Mouse (Mus musculus) midbrain, embryonic 11.5 days (tissue): ENCODE data around the gene Ptpn13. TPM values are rescaled to one million over a fixed set of nuclear protein-coding genes. Genes with fewer than 3 reads are reported as not detected.

Experiments
- ATAC-seq: fragments of 200-750 bp; cut with Nextera tagmentation; 2 replicates; pipeline ENCODE4 v1.8.0; 2017; ENCODE audit warnings: moderate TSS enrichment, moderate library complexity; ENCODE audit not compliant: low FRiP score
- DNase-seq: peaks from one replicate; pipeline ENCODE4 v3.0.0; 2015; ENCODE audit warnings: low spot score; ENCODE audit errors: missing footprints
- H3K27ac ChIP-seq: fragments of 300-500 bp; sonication (generic); 2 replicates; pipeline ENCODE4 v1.5.1; 2014; ENCODE audit warnings: low read depth, low read length
- H3K27me3 ChIP-seq: fragments of 300-500 bp; sonication (generic); 2 replicates; pipeline ENCODE4 v1.6.1; 2014; ENCODE audit warnings: mild to moderate bottlenecking, low read length, moderate library complexity, mixed read lengths; ENCODE audit not compliant: control insufficient read depth, insufficient read depth
- H3K36me3 ChIP-seq: fragments of 300-500 bp; sonication (generic); 2 replicates; pipeline ENCODE4 v1.6.1; 2014; ENCODE audit warnings: mild to moderate bottlenecking, low read length, moderate library complexity, mixed read lengths; ENCODE audit not compliant: control insufficient read depth, insufficient read depth
- H3K4me1 ChIP-seq: fragments of 300-500 bp; sonication (generic); 2 replicates; pipeline ENCODE4 v1.6.1; 2014; ENCODE audit warnings: low read length; ENCODE audit not compliant: control insufficient read depth, insufficient read depth
- H3K4me2 ChIP-seq: fragments of 300-500 bp; sonication (generic); 2 replicates; pipeline ENCODE4 v1.6.1; 2014; ENCODE audit warnings: mild to moderate bottlenecking, moderate library complexity
- H3K4me3 ChIP-seq: fragments of 300-500 bp; sonication (generic); 2 replicates; pipeline ENCODE4 v1.5.1; 2014; ENCODE audit warnings: low read depth, low read length
- H3K9ac ChIP-seq: fragments of 300-500 bp; sonication (generic); 2 replicates; pipeline ENCODE4 v1.6.1; 2014; ENCODE audit warnings: low read length
- H3K9me3 ChIP-seq: fragments of 300-500 bp; sonication (generic); 2 replicates; pipeline ENCODE4 v1.6.1; 2016; ENCODE audit warnings: low read length; ENCODE audit not compliant: control insufficient read depth
- WGBS: fragments of 180-500 bp; shearing (Covaris S2); extraction: QIAGEN DNeasy Blood & Tissue Kit; methylation state at CpG from one replicate; pipeline ENCODE4 v1.1.7; 2014; 5-methylcytosine and 5-hydroxymethylcytosine counted together
- polyA plus RNA-seq: library from polyadenylated mRNA; unstranded; fragments of >200 nt; fragmentation: Nextera tagmentation; extraction: Ambion mirVana; gene quantifications from 2 replicates; pipeline ENCODE4 v1.2.1, GENCODE M21; 2014

The Ptpn13 gene
- polyA plus RNA-seq: 15.0 and 18.1 TPM in 2 replicates

GRCm38 (mm10) chr5:103424678-103425319, at the start of gene Ptpn13:
TSS of gene Ptpn13 (plus strand) at chr5:103425192.
- peaks cover under 1% of the 10 kb centered on the region; the same call in 1 of the 2 replicates for H3K27me3 ChIP-seq
- peaks cover 23% of the 10 kb centered on the region for H3K4me1 ChIP-seq
- DNase-seq (peak; percentile 99), ATAC-seq (peak; percentile 98)
- peak within 1 kb of the TSS; percentile 54 for H3K4me2 ChIP-seq
- H3K9me3 ChIP-seq: no peaks in the 10 kb centered on the region
- peak within 1 kb of the TSS; percentile 79 for H3K9ac ChIP-seq
- WGBS: under 1% methylated on average over 51 of the region's 55 CpGs
- H3K36me3 ChIP-seq: no peaks in the 10 kb centered on the region
- peak within 1 kb of the TSS; percentile 60 for H3K4me3 ChIP-seq
- H3K27ac ChIP-seq: peak within 1 kb of the TSS; percentile 80

GRCm38 (mm10) chr5:103375226-103375625, 49.8 kb upstream of the Ptpn13 start:
- Histone ChIP-seq H3K9ac (no peak overlapping the region), H3K4me3 (no peak overlapping the region), H3K27me3 (no peaks in the 10 kb centered on the region), H3K9me3 (no peaks in the 10 kb centered on the region), H3K4me1 (no peaks in the 10 kb centered on the region), H3K4me2 (no peak overlapping the region), H3K27ac (no peak overlapping the region), H3K36me3 (no peaks in the 10 kb centered on the region)
- DNase-seq (peak; percentile 57), ATAC-seq (no peak)
- 92% methylated on average over 9 of the region's 9 CpGs for WGBS

GRCm38 (mm10) chr5:103376354-103377295, 48.4 kb upstream of the Ptpn13 start:
- no peak overlapping the region for H3K9ac ChIP-seq
- no peak overlapping the region for H3K4me3 ChIP-seq
- no peaks in the 10 kb centered on the region for H3K36me3 ChIP-seq
- no peak for ATAC-seq
- H3K27me3 ChIP-seq: no peaks in the 10 kb centered on the region
- WGBS: 69% methylated on average over 17 of the region's 17 CpGs
- H3K27ac ChIP-seq: no peak overlapping the region
- H3K4me2 ChIP-seq: no peak overlapping the region
- DNase-seq: peak; percentile 80
- H3K9me3 ChIP-seq: no peaks in the 10 kb centered on the region
- H3K4me1 ChIP-seq: peaks cover 2% of the 10 kb centered on the region; the same call in 1 of the 2 replicates

GRCm38 (mm10) chr5:103377493-103378130, 47.4 kb upstream of the Ptpn13 start:
- no peak for ATAC-seq
- Histone ChIP-seq H3K4me1 (peaks cover 2% of the 10 kb centered on the region; the same call in 1 of the 2 replicates), H3K9ac (no peak overlapping the region), H3K36me3 (no peaks in the 10 kb centered on the region), H3K27me3 (no peaks in the 10 kb centered on the region), H3K27ac (no peak overlapping the region), H3K4me2 (no peak overlapping the region), H3K4me3 (no peak overlapping the region), H3K9me3 (no peaks in the 10 kb centered on the region)
- 56% methylated on average over 12 of the region's 12 CpGs for WGBS
- DNase-seq: peak; percentile 80

GRCm38 (mm10) chr5:103380785-103381527, 44.0 kb upstream of the Ptpn13 start:
- peak overlapping the region; percentile 23; the same call in 1 of the 2 replicates for H3K27ac ChIP-seq
- H3K4me2 ChIP-seq: no peak overlapping the region
- no peaks in the 10 kb centered on the region for H3K36me3 ChIP-seq
- no peak overlapping the region for H3K4me3 ChIP-seq
- H3K9me3 ChIP-seq: no peaks in the 10 kb centered on the region
- WGBS: 39% methylated on average over 11 of the region's 11 CpGs
- H3K4me1 ChIP-seq: peaks cover 2% of the 10 kb centered on the region; the same call in 1 of the 2 replicates
- DNase-seq: peak; percentile 86
- 0 out of 2 replicates have a peak overlapping the region, but pooled peaks have one; percentile 14 for H3K9ac ChIP-seq
- ATAC-seq: peak; percentile 42; the same call in 1 of the 2 replicates
- H3K27me3 ChIP-seq: no peaks in the 10 kb centered on the region

- WGBS: 92% methylated on average over 4 of the region's 4 CpGs
Measured at GRCm38 (mm10) chr5:103382951-103383350, 42.0 kb upstream of the Ptpn13 start.

GRCm38 (mm10) chr5:103384021-103384420, 41.0 kb upstream of the Ptpn13 start:
- Histone ChIP-seq H3K36me3 (no peaks in the 10 kb centered on the region), H3K4me1 (peaks cover 2% of the 10 kb centered on the region; the same call in 1 of the 2 replicates), H3K27ac (no peak overlapping the region), H3K4me3 (no peak overlapping the region), H3K9me3 (no peaks in the 10 kb centered on the region), H3K9ac (no peak overlapping the region), H3K4me2 (no peak overlapping the region), H3K27me3 (no peaks in the 10 kb centered on the region)
- DNase-seq: peak; percentile 75
- 83% methylated on average over 7 of the region's 7 CpGs for WGBS
- no peak for ATAC-seq

More at GRCm38 (mm10) chr5:103382951-103383350, 42.0 kb upstream of the Ptpn13 start:
- Histone ChIP-seq H3K9me3 (no peaks in the 10 kb centered on the region), H3K4me2 (no peak overlapping the region), H3K4me3 (no peak overlapping the region), H3K27me3 (no peaks in the 10 kb centered on the region), H3K4me1 (peaks cover 2% of the 10 kb centered on the region; the same call in 1 of the 2 replicates), H3K36me3 (no peaks in the 10 kb centered on the region), H3K9ac (no peak overlapping the region), H3K27ac (no peak overlapping the region)
- ATAC-seq (no peak), DNase-seq (peak; percentile 69)

- H3K4me3 ChIP-seq: no peak overlapping the region
- no peak overlapping the region for H3K4me2 ChIP-seq
- DNase-seq (no peak), ATAC-seq (no peak)
- no peak overlapping the region for H3K27ac ChIP-seq
- H3K36me3 ChIP-seq: no peaks in the 10 kb centered on the region
- no peaks in the 10 kb centered on the region for H3K9me3 ChIP-seq
- H3K27me3 ChIP-seq: no peaks in the 10 kb centered on the region
- 67% methylated on average over 8 of the region's 8 CpGs for WGBS
- H3K9ac ChIP-seq: no peak overlapping the region
- no peaks in the 10 kb centered on the region for H3K4me1 ChIP-seq
Measured at GRCm38 (mm10) chr5:103387540-103388026, 37.4 kb upstream of the Ptpn13 start.
